Mouse (Mus musculus): Measurements from ENCODE around the gene Spon1. TPM values are rescaled to one million over a fixed set of nuclear protein-coding genes. Genes with fewer than 3 reads are reported as not detected.

The Spon1 gene
- total and polyA plus RNA-seq, 3 experiments, result not detected

GRCm38 (mm10) chr7:113820213-113820612, 54.4 kb downstream of the Spon1 start:
- no peak overlapping the region for H3K4me3 ChIP-seq (ENCODE audit: control insufficient read depth in 1 of 2, insufficient read depth in 1 of 2, low read depth in 2 of 2, low read length in 2 of 2)
- H3K9me3 ChIP-seq (replicated peaks; ENCODE audit: insufficient read depth, low read length), result no peaks in the 10 kb centered on the region
- no peak for DNase-seq (ENCODE audit: low read depth, low spot score)
- H3K79me2 ChIP-seq (ENCODE audit: control insufficient read depth, insufficient read depth, low read length, poor library complexity), result no peaks in the 10 kb centered on the region
- H3K36me3 ChIP-seq (ENCODE audit: control insufficient read depth in 1 of 2, insufficient read depth in 2 of 2, low read length in 2 of 2), result no peaks in the 10 kb centered on the region
- H3K4me1 ChIP-seq (ENCODE audit: control insufficient read depth in 1 of 2, insufficient read depth in 2 of 2, low read length in 2 of 2), result no peaks in the 10 kb centered on the region
- H3K27ac ChIP-seq (ENCODE audit: control insufficient read depth, low read depth, low read length), result no peak overlapping the region
- no peaks in the 10 kb centered on the region for H3K27me3 ChIP-seq (ENCODE audit: control insufficient read depth in 1 of 2, insufficient read depth in 2 of 2, low read length in 2 of 2)
- no peak for TF ChIP-seq MEF2A (IDR thresholded peaks at IDR 0.05; ENCODE audit: extremely low read depth, insufficient replicate concordance, low read depth, low read length, poor library complexity, severe bottlenecking)
- no peak for TF ChIP-seq UBTF (IDR thresholded peaks at IDR 0.05; ENCODE audit: borderline replicate concordance, insufficient read depth, low read depth, low read length)
- TF ChIP-seq MAX (IDR thresholded peaks at IDR 0.05; ENCODE audit: low read length), result no peak
- no peak for TF ChIP-seq KAT2A (conservative IDR thresholded peaks at IDR 0.05; ENCODE audit: low read depth, low read length)
- no peak for TF ChIP-seq ZC3H11A (IDR thresholded peaks at IDR 0.05; ENCODE audit: low read depth, low read length)
- no peak for TF ChIP-seq POLR2AphosphoS2 (IDR thresholded peaks at IDR 0.05; ENCODE audit: low read length)
- no peak overlapping the region for H3K9ac ChIP-seq (ENCODE audit: control insufficient read depth, low read depth, low read length, poor library complexity, severe bottlenecking)

- Histone ChIP-seq H3K36me3 (ENCODE audit: control insufficient read depth in 1 of 2, insufficient read depth in 2 of 2, low read length in 2 of 2) (no peaks in the 10 kb centered on the region), H3K79me2 (ENCODE audit: control insufficient read depth, insufficient read depth, low read length, poor library complexity) (no peaks in the 10 kb centered on the region), H3K27ac (ENCODE audit: control insufficient read depth, low read depth, low read length) (no peak overlapping the region), H3K9ac (ENCODE audit: control insufficient read depth, low read depth, low read length, poor library complexity, severe bottlenecking) (no peak overlapping the region), H3K9me3 (replicated peaks; ENCODE audit: insufficient read depth, low read length) (no peaks in the 10 kb centered on the region), H3K4me1 (ENCODE audit: control insufficient read depth in 1 of 2, insufficient read depth in 2 of 2, low read length in 2 of 2) (no peaks in the 10 kb centered on the region), H3K4me3 (ENCODE audit: control insufficient read depth in 1 of 2, insufficient read depth in 1 of 2, low read depth in 2 of 2, low read length in 2 of 2) (no peak overlapping the region), H3K27me3 (ENCODE audit: control insufficient read depth in 1 of 2, insufficient read depth in 2 of 2, low read length in 2 of 2) (no peaks in the 10 kb centered on the region)
- no peak for DNase-seq (ENCODE audit: low read depth, low spot score)
- TF ChIP-seq ZKSCAN1 (IDR thresholded peaks at IDR 0.05; ENCODE audit: low read depth, low read length) (no peak), JUND (IDR thresholded peaks at IDR 0.05; ENCODE audit: low read depth, low read length) (no peak), USF2 (IDR thresholded peaks at IDR 0.05; ENCODE audit: borderline replicate concordance in 1 of 2, insufficient read depth in 1 of 2, low read depth in 1 of 2, low read length in 2 of 2) (no peak), MEF2A (IDR thresholded peaks at IDR 0.05; ENCODE audit: extremely low read depth, insufficient replicate concordance, low read depth, low read length, poor library complexity, severe bottlenecking) (no peak), ELF1 (IDR thresholded peaks at IDR 0.05; ENCODE audit: low read depth, low read length) (no peak), ETS1 (IDR thresholded peaks at IDR 0.05; ENCODE audit: low read depth, low read length) (no peak), CTCF (IDR thresholded peaks at IDR 0.05 in 2 of 3, conservative IDR thresholded peaks at IDR 0.05 in 1 of 3; ENCODE audit: control insufficient read depth in 1 of 3, insufficient read depth in 1 of 3, low read depth in 2 of 3, low read length in 3 of 3, poor library complexity in 1 of 3, severe bottlenecking in 1 of 3) (no peak), RCOR1 (IDR thresholded peaks at IDR 0.05; ENCODE audit: low read depth, low read length) (no peak), TCF12 (IDR thresholded peaks at IDR 0.05; ENCODE audit: low read depth, low read length) (no peak), MXI1 (IDR thresholded peaks at IDR 0.05; ENCODE audit: low read depth, low read length) (no peak), POLR2AphosphoS2 (IDR thresholded peaks at IDR 0.05; ENCODE audit: low read length) (no peak), BHLHE40 (IDR thresholded peaks at IDR 0.05; ENCODE audit: borderline replicate concordance, low read depth, low read length) (no peak), CHD2 (IDR thresholded peaks at IDR 0.05; ENCODE audit: low read length) (no peak), ZNF384 (IDR thresholded peaks at IDR 0.05; ENCODE audit: low read depth, low read length) (no peak), E2F4 (IDR thresholded peaks at IDR 0.05; ENCODE audit: borderline replicate concordance, low read depth, low read length) (no peak), EP300 (IDR thresholded peaks at IDR 0.05; ENCODE audit: low read depth in 1 of 2, low read length in 2 of 2) (no peak), KAT2A (conservative IDR thresholded peaks at IDR 0.05; ENCODE audit: low read depth, low read length) (no peak)
Observed at GRCm38 (mm10) chr7:113823026-113823425, 57.2 kb downstream of the Spon1 start.

Measured in MEL (cell line).